7 mouse cellular contexts compared by ENCODE assay signal in genomic region chr7:99828083-99828570, GRCm38 (mm10). TPM values are rescaled to one million over a fixed set of nuclear protein-coding genes. Genes with fewer than 3 reads are reported as not detected.
A peak's percentile ranks its signal among the peaks of the same experiment; 100 is the strongest.
DNase-seq lines count a peak whose midpoint lies in the region; ATAC-seq lines count a peak whose summit lies in the region.

Neu3 (minus strand) TSS chr7:99828417.

- peak; percentile 92 for DNase-seq in adrenal gland, adult 8-10 months
- DNase-seq in embryo, embryonic 9.5 days (ENCODE audit: extremely low spot score), result peak; percentile 93
- peak; percentile 87 to 93 for DNase-seq in gastrocnemius, postnatal 4 days (ENCODE audit: low spot score in 2 of 2)
- DNase-seq in left cerebral cortex, postnatal 36 days (ENCODE audit: low spot score in 2 of 2), result peak; percentile 88
- peak; percentile 98 for DNase-seq in midbrain, embryonic 11.5 days (ENCODE audit: low spot score, missing footprints)
- peak; percentile 87 for DNase-seq in skeletal muscle tissue, adult 2 months (ENCODE audit: low read depth, low spot score)

- peaks cover 13% of the 10 kb centered on the region for H3K4me1 ChIP-seq in intestine, embryonic 16.5 days (ENCODE audit: control insufficient read depth, insufficient read depth, low read length)
- peaks cover 5% of the 10 kb centered on the region; the same call in 1 of the 2 replicates for H3K4me1 ChIP-seq in midbrain, embryonic 11.5 days (ENCODE audit: control insufficient read depth, insufficient read depth, low read length)

- intact Hi-C loops in left cerebral cortex, postnatal 36 days (cut with DNase I), result loop anchor here (5.0 kb wide), 1 partner anchor 44 kb away; no protein-coding TSS in a partner anchor

- H3K4me3 ChIP-seq in intestine, embryonic 16.5 days (ENCODE audit: low read length), result peak within 1 kb of the TSS; percentile 65
- peak within 1 kb of the TSS; percentile 41 for H3K4me3 ChIP-seq in midbrain, embryonic 11.5 days (ENCODE audit: low read depth, low read length)

- H3K9me3 ChIP-seq in intestine, embryonic 16.5 days (ENCODE audit: control insufficient read depth, low read length), result no peaks in the 10 kb centered on the region
- no peaks in the 10 kb centered on the region for H3K9me3 ChIP-seq in midbrain, embryonic 11.5 days (ENCODE audit: control insufficient read depth, low read length)

- no peaks in the 10 kb centered on the region for H3K27me3 ChIP-seq in intestine, embryonic 16.5 days (replicated peaks; ENCODE audit: control insufficient read depth, insufficient read depth, low read length)
- no peaks in the 10 kb centered on the region for H3K27me3 ChIP-seq in midbrain, embryonic 11.5 days (ENCODE audit: control insufficient read depth, insufficient read depth, low read length)

- ATAC-seq in intestine, embryonic 16.5 days, result peak; percentile 95
- ATAC-seq in midbrain, embryonic 11.5 days (ENCODE audit: low FRiP score), result peak; percentile 97

- peak within 1 kb of the TSS; percentile 81 for H3K9ac ChIP-seq in intestine, embryonic 16.5 days (ENCODE audit: low read depth, low read length)
- H3K9ac ChIP-seq in midbrain, embryonic 11.5 days (ENCODE audit: low read length), result peak within 1 kb of the TSS; percentile 65

- WGBS in intestine, embryonic 16.5 days, result under 1% methylated on average over 26 of the region's 26 CpGs
- WGBS in midbrain, embryonic 11.5 days, result under 1% methylated on average over 26 of the region's 26 CpGs

- peak within 1 kb of the TSS; percentile 91 for H3K27ac ChIP-seq in intestine, embryonic 16.5 days (ENCODE audit: low read length)
- H3K27ac ChIP-seq in midbrain, embryonic 11.5 days (ENCODE audit: low read depth, low read length), result peak within 1 kb of the TSS; percentile 30; the same call in 1 of the 2 replicates

- H3K36me3 ChIP-seq in intestine, embryonic 16.5 days (ENCODE audit: control insufficient read depth, insufficient read depth, low read length), result no peaks in the 10 kb centered on the region
- no peaks in the 10 kb centered on the region for H3K36me3 ChIP-seq in midbrain, embryonic 11.5 days (ENCODE audit: control insufficient read depth, insufficient read depth, low read length)

- H3K4me2 ChIP-seq in intestine, embryonic 16.5 days (ENCODE audit: low read depth, low read length), result peak within 1 kb of the TSS; percentile 69
- H3K4me2 ChIP-seq in midbrain, embryonic 11.5 days, result peak within 1 kb of the TSS; percentile 67

RNA-seq across cellular contexts. Expression of gene Neu3, which starts in this region (rescaled TPM):
- total RNA-seq in adrenal gland, adult 8-10 months (2022), result 1 to 10 TPM; 1.9 to 3.9 (median 3.4) TPM
- total RNA-seq in gastrocnemius, postnatal 4 days (2021), result 1 to 10 TPM; 2.4 to 2.8 TPM
- 6.0 and 7.2 TPM in 2 replicates for polyA plus RNA-seq in intestine, embryonic 16.5 days (2015; fragmentation: Nextera tagmentation; extraction: Ambion mirVana)
- total RNA-seq in left cerebral cortex, postnatal 36 days (2021), result 1 to 10 TPM; 2.4 to 3.6 TPM
- polyA plus RNA-seq in midbrain, embryonic 11.5 days (2014; fragmentation: Nextera tagmentation; extraction: Ambion mirVana), result 1.5 and 1.6 TPM in 2 replicates

Comparison
In these comparisons a context has a peak if more than half of its experiments do, and no peak if none do; other contexts are left out.
1. Peak in every context shown above with its lines: DNase-seq, ATAC-seq, H3K4me3 ChIP-seq and H3K27ac ChIP-seq.